Mouse (Mus musculus) liver, adult 2 months (tissue): ENCODE results near the gene Pibf1.

ENCODE experiments used
- CTCF ChIP-seq: fragments of 200-500 bp; IDR thresholded peaks from 2 replicates; pipeline ENCODE4 v1.5.1; 2011; ENCODE audit warnings: low read depth, low read length, control low read depth
- POLR2A ChIP-seq: fragments of 200-500 bp; IDR thresholded peaks from 2 replicates; pipeline ENCODE4 v1.6.1; 2011; ENCODE audit warnings: low read length, control low read depth; ENCODE audit not compliant: insufficient read depth; ENCODE audit errors: extremely low read depth

DNA sequence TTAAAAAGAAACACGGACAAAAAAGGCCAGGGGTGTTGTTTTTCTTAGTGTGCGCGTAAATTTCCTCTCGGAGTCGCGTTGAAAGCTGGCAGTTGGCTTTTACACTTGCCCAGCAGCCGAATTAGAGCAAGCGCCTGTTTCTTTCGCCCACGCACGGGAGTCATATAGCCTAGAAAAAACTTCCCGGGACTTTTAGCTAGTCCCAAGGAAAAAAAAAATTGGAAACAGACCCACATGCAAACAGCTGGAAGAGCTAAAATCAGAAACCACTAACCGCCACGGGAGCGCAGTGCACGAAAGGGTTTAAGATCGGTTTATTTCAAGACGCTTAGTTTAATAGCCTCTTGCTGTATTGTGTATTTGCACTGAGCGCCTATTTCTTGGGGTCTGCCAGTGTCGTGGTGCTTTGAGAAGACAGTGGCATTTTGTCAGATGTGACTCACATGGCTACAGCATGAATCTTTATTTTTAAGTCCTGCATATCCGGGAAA, 200.5 kb downstream of the Pibf1 start:
- TF ChIP-seq POLR2A (no peak), CTCF (no peak)
